Mouse (Mus musculus) natural killer cell, adult 2 months (primary cell): ENCODE data around the gene Ino80.
"Not testable (repeated sequence)": the region's sequence is repeated elsewhere in the genome, so short reads cannot be mapped to it uniquely, and the experiment has no call there.

Experiments
- DNase-seq, 2 experiments: peaks; one replicate each; pipeline ENCODE4 v3.0.0; 2022; ENCODE audit warnings: low spot score in 2 of 2

Gene Ino80

DNA sequence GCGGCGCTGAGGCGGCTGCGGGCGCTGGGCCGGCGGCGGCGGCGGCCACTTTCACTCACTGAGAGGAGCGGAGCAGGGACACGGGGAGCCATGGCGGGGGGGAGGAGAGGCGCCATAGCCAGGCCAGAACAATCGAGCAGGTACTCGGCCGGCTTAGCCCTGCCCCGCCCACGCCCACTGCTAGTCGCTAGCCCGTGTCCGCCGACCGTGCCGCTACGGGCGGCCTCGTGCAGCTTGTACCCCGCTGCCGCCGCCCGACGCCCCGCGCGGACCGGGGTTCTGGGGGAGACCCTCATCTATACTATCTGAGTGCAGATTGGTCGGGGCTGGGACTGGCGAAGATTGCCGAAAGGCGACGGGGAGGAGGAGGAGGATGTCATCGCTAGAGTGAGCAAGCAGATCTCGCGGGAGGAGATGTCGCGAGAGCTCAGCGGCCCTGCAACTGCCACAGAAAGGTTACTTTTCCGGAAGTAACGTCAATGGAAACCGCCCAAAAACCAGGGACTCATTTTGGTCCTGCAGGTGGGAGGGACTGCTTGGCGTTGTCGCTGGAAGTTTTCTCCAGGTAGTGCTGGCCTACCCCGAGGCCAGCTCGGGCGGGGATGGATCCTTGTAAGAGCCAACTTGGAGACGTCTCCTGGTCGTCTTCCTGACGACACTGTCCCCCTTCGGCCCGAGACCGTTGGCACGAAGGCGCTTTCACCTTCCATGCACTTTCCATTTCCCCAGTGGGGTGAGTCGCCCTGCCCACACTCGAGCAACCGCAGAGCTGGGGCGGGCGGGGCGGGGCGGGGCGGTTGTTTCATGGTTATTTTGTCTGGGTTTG is at the start of gene Ino80:
TSS of gene Ino80 (minus strand) at position 117 of the 826 bp plus-strand sequence.
- DNase-seq, result peak; percentile 98 to 99

- DNase-seq, result no peak
Measured at GRCm38 (mm10) chr2:119525422-119525821, 47.9 kb upstream of the Ino80 start.

GRCm38 (mm10) chr2:119523836-119524235 is 46.3 kb upstream of the Ino80 start:
- no peak for DNase-seq

- no peak for DNase-seq
Measured at GRCm38 (mm10) chr2:119520550-119520949, 43.1 kb upstream of the Ino80 start.

DNA sequence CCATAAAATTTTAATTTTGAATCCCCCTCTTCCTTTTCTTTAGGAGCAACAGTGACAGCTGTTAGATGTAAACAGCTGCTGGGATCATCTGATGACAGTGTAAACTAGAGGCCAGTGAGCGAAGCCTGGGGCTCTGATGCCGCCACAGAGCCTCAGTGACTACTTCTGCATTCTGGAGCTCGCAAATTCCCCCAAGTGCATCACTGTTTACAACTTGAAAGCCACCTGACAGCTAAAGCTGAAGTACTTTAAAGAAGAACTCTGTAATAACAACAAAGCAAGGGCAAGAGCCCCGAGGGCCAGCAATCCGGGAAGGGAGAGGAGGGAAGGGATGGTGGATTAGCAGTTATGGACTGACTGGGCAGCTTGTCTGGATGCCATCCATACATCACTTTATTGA is 39.3 kb upstream of the Ino80 start:
- peak in 1 of 2 experiments; percentile 42 for DNase-seq

GRCm38 (mm10) chr2:119514026-119514522 is 36.6 kb upstream of the Ino80 start:
- DNase-seq, result no peak

- no peak for DNase-seq
Measured at GRCm38 (mm10) chr2:119512292-119512691, 34.8 kb upstream of the Ino80 start.

GRCm38 (mm10) chr2:119510856-119511255 is 33.4 kb upstream of the Ino80 start:
- no peak for DNase-seq

DNA sequence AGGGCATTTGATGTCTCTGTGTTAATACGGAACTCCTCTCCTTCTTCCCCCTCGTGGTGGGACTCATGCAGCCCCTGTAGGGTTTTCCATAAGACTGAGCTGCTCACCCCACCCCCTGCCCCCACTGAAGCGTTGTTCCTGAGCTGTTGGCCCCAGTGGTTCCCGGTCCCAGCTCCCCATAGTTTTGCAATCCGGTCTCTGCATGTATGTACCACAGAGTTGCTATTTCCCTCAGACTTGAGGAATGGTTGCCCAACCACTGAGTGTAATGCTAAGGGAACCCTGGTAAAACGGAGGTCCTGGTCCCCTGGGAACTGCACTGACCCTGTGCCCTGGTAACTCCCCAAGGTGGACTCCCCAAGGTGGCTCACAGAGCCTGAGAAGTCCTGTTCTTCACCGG is 31.0 kb upstream of the Ino80 start:
- not testable (repeated sequence) for DNase-seq

- no peak for DNase-seq
Measured at GRCm38 (mm10) chr2:119507108-119507507, 29.6 kb upstream of the Ino80 start.

DNA sequence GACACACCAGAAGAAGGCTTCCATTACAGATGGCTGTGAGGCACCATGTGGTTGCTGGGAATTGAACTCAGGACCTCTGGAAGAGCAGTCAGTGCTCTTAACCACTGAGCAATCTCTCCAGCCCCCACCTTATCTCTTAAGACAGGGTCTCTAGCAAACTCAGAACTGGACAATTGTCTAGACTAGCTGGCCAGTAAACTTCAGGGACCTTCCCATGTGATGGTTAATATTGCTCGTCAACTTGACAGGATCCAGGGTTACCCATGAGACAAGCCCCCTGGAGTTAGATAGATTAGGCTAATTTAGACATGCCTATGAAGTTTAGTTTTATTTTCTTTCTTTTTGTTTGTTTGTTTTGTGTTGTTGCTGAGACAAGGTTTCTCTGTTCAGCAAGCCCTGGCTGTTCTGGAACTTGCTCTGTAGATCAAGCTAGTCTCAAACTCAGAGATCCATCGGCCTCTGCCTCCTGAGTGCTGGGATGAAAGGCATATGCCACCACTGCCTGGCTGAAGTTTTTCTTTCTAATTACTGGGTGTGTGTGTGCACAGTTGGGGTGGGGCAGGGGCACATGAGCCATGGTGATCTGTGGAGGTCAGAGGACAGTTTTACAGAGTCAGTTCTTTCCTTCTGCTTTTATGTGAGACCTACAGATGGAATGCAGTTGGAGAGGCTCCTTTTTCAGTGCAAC is 23.6 kb upstream of the Ino80 start:
- DNase-seq, result no peak

DNA sequence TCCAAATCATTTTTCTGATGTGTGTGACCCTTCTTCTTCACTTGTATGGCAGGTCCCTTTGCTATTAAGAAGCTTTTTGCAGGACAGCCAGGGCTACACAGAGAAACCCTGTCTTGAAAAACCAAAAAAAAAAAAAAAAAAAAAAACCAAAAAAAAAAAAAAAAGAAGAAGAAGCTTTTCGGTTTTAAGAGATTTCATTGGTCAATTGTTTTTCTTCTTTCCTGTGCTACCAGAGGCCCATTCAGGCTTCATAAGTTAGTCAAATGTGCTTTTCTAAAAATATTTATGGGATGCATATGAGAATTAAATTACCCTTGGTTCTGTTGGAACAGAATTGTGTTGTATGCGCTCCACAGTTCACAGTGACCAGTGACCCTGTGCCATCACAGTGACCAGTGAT is 21.4 kb upstream of the Ino80 start:
- DNase-seq, result no peak

DNA sequence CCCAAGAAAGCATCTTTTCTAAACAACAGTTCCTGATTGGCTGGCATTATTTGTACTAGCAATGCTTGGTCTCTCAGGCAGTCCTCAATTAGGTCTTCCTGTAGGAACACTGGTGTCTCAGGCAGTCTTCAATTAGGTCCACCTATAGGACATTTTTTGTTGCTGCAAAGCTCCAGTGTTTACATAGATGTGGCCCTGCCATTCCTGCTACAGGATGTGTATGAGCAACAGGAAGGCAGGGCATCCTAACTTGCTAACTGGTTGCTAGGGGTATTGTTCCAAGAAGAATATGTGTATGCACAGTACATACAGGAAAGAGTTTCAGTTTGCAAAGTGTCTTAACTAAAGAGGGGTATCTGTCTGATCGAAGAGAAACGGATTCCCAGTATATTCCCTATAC is 18.6 kb upstream of the Ino80 start:
- no peak for DNase-seq

DNA sequence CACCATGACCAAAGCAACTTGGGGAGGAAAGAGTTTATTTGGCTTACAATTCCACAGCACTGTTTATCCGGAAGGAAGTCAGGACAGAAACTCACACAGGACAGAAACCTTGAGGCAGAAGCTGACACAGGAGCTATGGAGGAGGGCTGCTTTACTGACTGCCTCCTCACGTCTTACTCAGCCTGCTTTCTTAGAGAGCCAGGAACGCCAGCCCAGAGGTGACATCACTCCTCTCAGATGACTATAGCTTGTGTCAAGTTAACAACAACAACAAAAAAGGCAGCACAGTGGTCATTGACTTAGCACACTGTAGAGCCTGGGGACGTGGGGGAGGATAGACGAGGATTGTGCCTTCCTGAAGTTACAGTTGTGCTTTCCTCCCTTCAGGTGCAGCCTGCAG is 14.5 kb upstream of the Ino80 start:
- no peak for DNase-seq

DNA sequence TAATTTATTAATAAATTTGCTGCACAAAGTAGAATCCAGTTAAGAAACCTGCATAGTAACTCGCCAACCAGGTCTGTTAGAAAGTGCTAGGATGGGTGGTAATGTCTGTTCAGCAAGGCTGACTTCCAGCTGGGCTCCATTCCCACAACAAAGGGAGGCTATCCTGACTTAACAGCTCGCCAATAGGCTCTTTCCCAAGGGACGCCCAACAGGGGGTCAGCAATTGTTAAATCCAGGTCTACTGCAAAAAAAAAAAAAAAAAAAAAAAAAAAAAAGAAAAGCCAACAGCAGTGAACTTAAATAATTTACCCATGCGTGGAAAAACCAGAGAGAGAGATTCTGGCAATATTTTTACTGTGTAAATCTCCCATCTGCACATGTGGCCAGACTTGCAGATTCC is 9.0 kb upstream of the Ino80 start:
- DNase-seq, result no peak

- no peak for DNase-seq
Measured at GRCm38 (mm10) chr2:119482307-119482706, 4.8 kb upstream of the Ino80 start.

GRCm38 (mm10) chr2:119478397-119478749 is 886 bp upstream of the Ino80 start:
- DNase-seq, result no peak

DNA sequence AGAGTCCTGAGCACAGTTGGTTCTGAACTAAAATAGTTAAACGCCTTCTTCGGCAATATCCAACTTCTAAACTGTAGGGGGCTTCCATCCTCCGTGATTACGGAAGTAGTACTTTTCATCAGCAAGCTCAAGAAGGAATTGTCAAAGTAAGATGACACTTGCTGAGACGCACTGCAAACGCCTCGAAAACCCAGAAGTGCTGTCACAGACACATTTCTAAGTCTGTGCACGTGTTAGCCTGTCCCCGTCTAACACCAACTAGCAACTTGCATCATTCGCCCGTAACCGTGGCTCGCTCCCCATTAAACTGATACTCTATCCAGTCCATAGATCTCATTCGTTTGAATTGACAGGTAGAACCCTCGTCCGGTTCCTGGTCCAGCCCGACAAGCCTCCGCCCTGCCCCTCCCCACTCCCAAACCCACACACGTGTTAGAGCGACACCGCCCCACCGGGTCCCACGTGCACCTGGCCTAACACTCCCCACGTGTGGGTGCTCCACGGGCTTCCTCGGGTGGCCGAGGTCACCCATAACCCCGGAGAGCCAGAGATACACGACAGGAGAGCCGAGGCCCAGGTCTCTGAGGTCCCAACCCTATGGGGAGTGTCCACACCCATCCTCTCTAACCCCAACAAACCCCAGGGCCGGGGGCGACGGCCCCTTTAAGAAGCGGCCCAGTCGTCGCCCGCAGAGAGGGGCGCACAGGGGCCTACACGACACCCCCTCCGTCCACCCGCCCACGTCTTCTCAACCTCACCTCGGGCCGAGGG is 681 bp downstream of the Ino80 start:
- peak; percentile 59 to 76 for DNase-seq

DNA sequence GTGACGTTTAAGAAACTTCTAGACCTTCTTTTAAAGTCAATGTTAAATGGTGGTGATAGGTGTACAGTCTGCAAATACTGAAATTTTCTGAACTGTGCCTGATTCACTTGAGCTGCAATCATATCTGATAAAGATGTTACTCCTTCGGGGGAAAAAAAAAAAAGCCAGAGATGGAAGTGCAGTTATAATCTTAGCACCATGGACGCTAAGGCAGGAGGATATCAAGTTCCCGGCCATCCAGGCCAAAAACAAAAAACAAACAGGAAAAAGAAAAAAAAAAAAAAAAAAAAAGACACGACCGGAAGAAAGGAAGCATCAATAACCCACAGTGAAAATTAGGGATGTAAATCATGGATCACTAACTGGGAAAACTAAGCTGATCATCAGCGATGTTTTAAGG is 1.3 kb downstream of the Ino80 start:
- DNase-seq, result no peak

DNA sequence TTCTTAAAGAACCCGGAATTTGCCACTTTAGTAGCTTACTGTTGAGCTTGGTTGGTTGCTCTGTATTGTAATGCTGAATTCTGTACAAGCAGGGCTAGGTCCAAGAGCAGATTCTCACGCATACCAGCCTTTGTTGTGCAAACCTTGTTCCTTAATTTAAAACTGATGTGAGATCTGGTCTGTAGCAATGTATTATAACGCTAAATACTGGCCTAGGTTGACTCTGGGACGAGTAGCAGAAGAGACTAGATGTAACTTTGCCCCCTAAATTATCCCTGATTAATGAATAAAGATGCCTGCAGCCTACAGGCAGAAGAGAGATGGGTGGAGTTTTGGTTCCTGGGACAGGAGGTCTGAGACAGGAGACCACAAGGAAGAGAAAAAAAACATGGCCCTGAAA is 13.5 kb downstream of the Ino80 start:
- DNase-seq, result no peak

DNA sequence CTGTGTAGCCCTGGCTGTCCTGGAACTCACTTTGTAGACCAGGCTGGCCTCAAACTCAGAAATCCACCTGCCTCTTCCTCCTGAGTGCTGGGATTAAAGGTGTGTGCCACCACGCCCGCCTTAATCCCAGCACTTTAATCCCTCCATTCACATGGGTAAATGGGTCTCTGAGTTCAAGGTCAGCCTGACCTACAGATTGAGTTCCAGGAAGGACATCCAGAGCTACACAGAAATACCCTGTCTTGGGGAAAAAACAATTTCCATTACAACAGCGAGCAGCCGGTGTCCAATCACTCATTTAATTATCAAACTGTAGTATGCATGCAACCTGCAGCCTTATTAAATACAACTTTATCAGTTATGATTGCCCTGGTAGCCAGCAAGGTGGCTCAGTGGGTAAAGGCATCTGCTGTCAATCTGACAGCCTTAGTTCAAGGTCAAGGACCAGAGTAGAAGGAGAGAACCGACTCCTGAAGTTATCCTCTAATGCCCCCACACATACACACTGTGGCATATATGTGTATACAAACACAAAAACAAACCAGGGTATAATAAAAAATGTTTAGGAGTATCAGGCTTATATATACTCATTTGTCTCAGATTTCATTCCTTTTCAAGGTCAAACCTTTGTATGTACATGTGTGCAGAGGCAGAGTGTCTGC is 14.2 kb downstream of the Ino80 start:
- DNase-seq, result no peak

- DNase-seq, result no peak
Measured at GRCm38 (mm10) chr2:119461028-119461427, 16.5 kb downstream of the Ino80 start.
